Mouse (Mus musculus): Measurements from ENCODE around the gene Gfer.
"Not testable (repeated sequence)": the region's sequence is repeated elsewhere in the genome, so short reads cannot be mapped to it uniquely, and the experiment has no call there.

Gene Gfer

DNA sequence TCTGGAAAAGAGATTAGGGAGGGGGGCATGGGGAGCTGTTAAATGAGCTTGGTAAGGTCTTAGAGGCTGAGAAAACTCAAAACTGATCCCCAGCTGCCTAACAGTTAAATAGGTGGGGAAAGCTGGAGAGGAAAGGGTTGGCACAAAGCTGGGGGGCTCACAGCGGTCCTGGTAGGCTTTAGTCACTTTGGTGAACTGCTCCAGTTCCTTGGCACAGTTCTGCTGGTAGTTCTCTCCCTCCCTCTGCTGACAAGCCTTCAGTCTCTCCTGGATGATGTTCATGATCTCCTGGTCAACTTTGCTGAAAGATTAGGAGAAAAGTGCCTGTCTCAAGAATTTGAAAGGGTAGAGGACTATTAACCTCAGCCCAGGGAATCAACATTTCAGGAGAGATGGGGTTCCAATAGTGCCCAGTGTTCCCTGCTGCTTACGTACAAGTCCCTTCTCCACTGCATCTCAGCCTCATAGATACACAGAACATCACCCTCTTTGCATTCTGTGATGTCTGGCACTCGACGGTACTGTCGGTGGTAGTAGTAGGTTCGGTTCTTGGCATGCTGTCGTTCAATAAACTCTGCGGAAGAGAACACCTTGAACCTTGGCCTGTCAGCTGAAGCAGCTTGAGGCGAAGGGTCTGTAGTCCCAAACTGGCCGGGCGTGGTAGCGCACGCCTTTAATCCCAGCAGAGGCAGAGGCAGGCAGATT, 26.4 kb upstream of the Gfer start:
- no peak for DNase-seq (ENCODE audit: low spot score)

- not testable (repeated sequence) for DNase-seq (ENCODE audit: low spot score)
Observed at GRCm38 (mm10) chr17:24721383-24721955, 25.5 kb upstream of the Gfer start.

- DNase-seq (ENCODE audit: low spot score), result not testable (repeated sequence)
Observed at GRCm38 (mm10) chr17:24720616-24721015, 24.7 kb upstream of the Gfer start.

GRCm38 (mm10) chr17:24719494-24720222, 23.7 kb upstream of the Gfer start:
- peak; percentile 98 for DNase-seq (ENCODE audit: low spot score)

GRCm38 (mm10) chr17:24718938-24719337, 23.0 kb upstream of the Gfer start:
- not testable (repeated sequence) for DNase-seq (ENCODE audit: low spot score)

GRCm38 (mm10) chr17:24717943-24718342, 22.0 kb upstream of the Gfer start, which contains the start of the genes Rnf151 and Rps2:
Rnf151 (minus strand) TSS chr17:24718063.
Rps2 (plus strand) TSS chr17:24718116.
- DNase-seq (ENCODE audit: low spot score), result no peak

GRCm38 (mm10) chr17:24716166-24716682, 20.3 kb upstream of the Gfer start:
- DNase-seq (ENCODE audit: low spot score), result no peak

- DNase-seq (ENCODE audit: low spot score), result no peak
Observed at GRCm38 (mm10) chr17:24715556-24715955, 19.6 kb upstream of the Gfer start.

DNA sequence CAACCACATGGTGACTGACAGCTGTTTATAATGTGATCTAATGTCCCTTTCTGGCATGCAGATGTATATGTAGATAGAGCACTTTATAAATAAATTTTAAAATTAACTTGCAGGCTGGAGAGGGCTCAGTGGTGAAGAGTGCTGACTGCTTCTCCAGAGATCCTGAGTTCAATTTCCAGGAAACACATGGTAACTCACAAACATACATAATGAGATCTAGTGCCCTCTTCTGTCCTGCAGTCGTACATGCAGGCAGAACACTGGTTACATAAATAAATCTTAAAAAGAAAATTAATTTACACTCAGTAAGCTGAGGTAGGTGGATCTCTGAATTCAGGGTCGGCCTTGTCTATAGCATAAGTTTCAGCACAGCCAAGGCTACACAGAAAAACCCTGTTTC, 12.7 kb upstream of the Gfer start:
- no peak for DNase-seq (ENCODE audit: low spot score)

DNA sequence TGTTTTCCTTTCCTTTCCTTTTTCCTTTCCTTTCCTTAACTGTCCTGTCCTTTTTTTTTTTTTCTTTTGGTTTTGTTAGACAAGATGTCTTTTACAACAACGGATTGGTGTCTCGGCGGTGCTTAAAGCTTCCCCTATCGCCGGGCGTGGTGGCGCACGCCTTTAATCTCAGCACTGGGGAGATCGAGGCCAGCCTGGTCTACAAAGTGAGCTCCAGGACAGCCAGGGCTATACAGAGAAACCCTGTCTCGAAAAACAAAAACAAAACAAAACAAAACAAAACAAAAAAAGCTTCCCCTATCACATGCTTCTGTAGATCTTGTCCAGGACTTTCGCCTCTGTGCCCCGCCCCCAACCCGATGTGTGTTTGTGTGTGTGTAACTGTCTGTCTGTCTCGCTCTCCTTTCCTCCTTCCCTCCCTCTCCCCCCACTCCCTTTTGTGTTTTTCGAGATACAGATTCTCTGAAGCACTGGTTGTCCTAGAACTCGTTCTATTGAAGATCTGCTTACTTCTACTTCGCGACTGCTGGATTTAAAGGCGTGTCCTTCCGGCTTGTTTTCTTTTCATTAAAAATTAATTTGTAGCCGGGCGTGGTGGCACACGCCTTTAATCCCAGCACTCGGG, 12.0 kb upstream of the Gfer start:
- DNase-seq (ENCODE audit: low spot score), result peak; percentile 30

GRCm38 (mm10) chr17:24706982-24707800, 11.2 kb upstream of the Gfer start, which contains the start of gene Tbl3:
Tbl3 (minus strand) TSS chr17:24707660.
- DNase-seq (ENCODE audit: low spot score), result peak; percentile 92

DNA sequence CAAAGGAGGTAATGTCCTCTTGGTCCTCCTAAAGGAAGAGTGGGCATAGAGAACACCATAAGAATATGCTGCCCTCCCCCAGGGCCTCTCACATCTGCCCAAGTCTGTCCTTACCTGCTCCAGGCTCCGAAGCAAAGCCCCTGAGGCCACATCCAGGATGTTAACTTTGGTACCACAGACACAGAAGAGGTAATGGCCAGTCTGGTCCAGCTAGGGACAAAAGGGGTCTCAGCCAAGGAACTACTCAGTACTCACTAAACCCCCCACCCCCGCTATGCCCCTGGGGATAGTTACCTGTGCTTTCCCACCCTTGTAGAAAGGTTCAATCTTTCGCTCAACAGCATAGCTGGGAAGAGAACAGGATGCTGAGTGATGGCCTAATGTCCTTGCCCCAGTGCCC, 9.9 kb upstream of the Gfer start:
- no peak for DNase-seq (ENCODE audit: low spot score)

DNA sequence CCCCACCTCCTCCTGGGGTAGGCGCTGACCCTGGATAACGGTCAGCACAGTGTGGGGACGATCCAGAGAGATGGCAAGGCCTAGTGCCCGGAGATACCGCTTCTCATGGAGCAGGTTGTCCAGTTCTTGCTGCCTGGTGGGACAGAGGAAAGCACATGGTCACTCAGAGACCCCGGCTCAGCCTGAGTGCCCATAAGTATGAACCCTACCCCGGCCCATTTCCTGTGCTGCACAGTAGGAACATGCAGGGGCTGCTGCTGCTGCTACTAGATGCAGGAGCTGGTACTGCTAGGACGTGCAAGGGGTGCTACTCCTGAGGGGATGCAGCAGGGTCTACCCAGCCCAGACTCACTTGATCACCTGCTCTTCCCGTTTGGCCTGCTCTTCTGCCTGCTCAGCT, 5.3 kb upstream of the Gfer start:
- no peak for DNase-seq (ENCODE audit: low spot score)

DNA sequence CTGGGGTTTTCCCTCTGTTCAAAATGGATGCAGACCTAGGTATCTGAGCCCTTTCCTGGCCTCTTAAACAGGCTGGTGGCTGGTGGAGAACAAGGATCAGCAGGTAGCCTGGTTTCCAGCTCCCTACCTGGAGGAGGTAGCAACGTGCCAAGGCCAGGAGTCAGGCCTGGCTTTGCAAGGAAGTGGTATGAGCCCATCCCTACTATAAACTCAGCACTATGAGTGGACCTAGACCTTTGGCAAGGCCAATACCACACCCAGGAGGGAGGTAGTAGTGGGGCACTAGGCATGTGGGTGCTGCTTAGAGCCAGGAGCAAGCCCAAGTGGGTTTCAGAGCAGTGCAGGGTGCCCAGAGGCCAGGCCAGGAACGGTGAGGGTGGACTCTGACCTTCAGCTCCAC, 3.5 kb upstream of the Gfer start:
- no peak for DNase-seq (ENCODE audit: low spot score)

DNA sequence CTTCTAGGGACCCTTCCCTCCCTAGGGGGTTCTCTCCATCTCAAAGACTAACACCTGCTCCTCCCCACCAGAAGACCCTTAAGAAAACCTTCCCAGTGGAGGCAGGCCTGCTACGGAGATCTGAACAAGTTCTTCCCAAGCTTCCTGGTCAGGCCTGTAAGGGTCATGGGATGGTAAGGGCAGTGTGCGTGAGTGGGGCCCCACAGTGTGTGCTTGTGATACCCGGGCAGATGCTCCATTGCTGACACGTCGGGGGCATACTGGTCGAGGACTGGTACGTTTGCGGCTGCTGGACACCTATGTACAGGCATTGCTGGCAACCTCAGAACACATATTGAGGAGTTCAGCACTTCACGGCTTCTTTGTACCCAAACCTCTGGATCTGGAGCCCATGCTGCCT, 2.8 kb upstream of the Gfer start:
- no peak for DNase-seq (ENCODE audit: low spot score)

GRCm38 (mm10) chr17:24697985-24698384, 2.0 kb upstream of the Gfer start:
- DNase-seq (ENCODE audit: low spot score), result no peak

- no peak for DNase-seq (ENCODE audit: low spot score)
Observed at GRCm38 (mm10) chr17:24695326-24696010, 488 bp downstream of the Gfer start.

GRCm38 (mm10) chr17:24692385-24692784, 3.6 kb downstream of the Gfer start:
- DNase-seq (ENCODE audit: low spot score), result no peak

GRCm38 (mm10) chr17:24689251-24690081, 6.5 kb downstream of the Gfer start, which contains the start of gene Syngr3:
Syngr3 (minus strand) TSS chr17:24689955.
- DNase-seq (ENCODE audit: low spot score), result no peak

DNA sequence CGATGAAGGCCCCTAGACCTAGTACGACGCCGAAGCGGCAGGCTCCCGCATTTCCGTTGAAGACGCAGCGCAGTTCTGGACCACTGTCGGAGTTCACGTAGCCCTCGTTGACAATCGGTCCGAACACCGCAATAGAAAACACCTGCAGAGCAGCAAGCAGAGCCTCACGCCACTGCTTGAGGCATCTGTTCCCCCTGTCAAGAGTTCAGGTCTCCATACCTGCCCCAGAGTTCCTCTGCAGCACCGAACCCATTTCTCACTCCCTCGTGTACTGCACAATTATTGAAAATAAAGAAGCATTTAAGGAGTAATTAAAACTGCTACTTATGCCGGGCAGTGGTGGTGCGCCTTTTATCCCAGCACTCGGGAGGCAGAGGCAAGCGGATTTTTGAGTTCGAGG, 8.4 kb downstream of the Gfer start:
- no peak for DNase-seq (ENCODE audit: low spot score)
